Mouse (Mus musculus): ENCODE measurements at regions not wholly inside any gene's neighbourhood (a gene's known extent, or its start where the extent isn't known, plus 50 kb on each side); places are given as distances from the start of the nearest gene placed in this dataset.
A peak's percentile ranks its signal among the peaks of the same experiment; 100 is the strongest.

DNA sequence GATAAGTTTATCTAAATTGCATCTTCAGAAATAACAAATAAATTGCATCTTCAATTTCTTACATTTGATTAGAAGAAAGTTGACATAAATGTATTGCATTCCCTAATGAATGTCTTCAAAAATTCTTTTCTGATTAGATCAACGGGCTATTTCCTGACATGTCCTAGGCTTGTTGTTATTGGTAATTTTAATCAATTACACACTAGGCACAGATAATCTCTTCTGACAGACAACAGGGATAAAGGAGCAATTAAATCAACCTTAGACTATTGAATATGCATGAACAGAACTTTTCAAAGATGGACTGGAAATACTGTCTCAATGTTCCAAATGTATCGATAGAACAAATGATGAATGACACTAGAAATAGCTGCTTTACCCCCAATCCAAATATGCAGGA lies 1579.8 kb upstream of the Cdh9 start:
- no peak overlapping the region for H3K27ac ChIP-seq
- no peaks in the 10 kb centered on the region for H3K36me3 ChIP-seq (ENCODE audit: insufficient read depth, low read length)
- no peak for TF ChIP-seq CTCF (IDR thresholded peaks at IDR 0.05; ENCODE audit: low read depth)
- H3K9me3 ChIP-seq (ENCODE audit: low read length) = no peaks in the 10 kb centered on the region
- H3K27me3 ChIP-seq (ENCODE audit: insufficient read depth, low read length) = no peaks in the 10 kb centered on the region
- no peak overlapping the region for H3K4me3 ChIP-seq (ENCODE audit: low read length)
- DNase-seq (ENCODE audit: low spot score) = no peak
- ATAC-seq = no peak
- 60% methylated on average over 2 of the region's 2 CpGs for WGBS
- no peaks in the 10 kb centered on the region for H3K4me1 ChIP-seq (ENCODE audit: insufficient read depth, low read length)
- no peak overlapping the region for H3K4me2 ChIP-seq (ENCODE audit: low read depth, low read length)
- H3K9ac ChIP-seq (replicated peaks; ENCODE audit: low read length) = no peak overlapping the region

DNA sequence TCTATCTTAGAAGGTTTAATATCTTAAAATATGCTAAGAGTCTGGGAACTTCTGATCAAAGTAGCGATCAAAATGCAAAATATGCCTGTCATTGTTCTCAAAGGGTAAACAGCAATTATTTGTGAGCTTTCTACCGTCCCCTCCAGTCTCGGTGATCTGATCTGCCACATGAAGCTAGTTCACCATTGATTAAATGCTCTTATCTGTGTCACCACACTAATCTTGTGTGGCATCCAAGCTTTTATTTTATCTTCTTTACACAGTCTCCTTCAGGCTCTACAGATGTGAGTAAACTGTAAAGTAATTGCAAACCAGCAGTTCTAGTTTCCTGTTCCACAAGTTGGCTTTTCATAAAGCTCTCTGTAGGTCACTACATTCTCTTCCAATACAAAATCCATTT lies 1573.1 kb upstream of the Cdh9 start:
- no peaks in the 10 kb centered on the region for H3K4me1 ChIP-seq (ENCODE audit: insufficient read depth, low read length)
- TF ChIP-seq CTCF (IDR thresholded peaks at IDR 0.05; ENCODE audit: low read depth) = no peak
- DNase-seq (ENCODE audit: low spot score) (no peak), ATAC-seq (no peak)
- no peaks in the 10 kb centered on the region for H3K36me3 ChIP-seq (ENCODE audit: insufficient read depth, low read length)
- 72% methylated on average over 3 of the region's 3 CpGs for WGBS
- no peak overlapping the region for H3K4me2 ChIP-seq (ENCODE audit: low read depth, low read length)
- H3K9ac ChIP-seq (replicated peaks; ENCODE audit: low read length) = no peak overlapping the region
- H3K4me3 ChIP-seq (ENCODE audit: low read length) = no peak overlapping the region
- no peak overlapping the region for H3K27ac ChIP-seq
- no peaks in the 10 kb centered on the region for H3K9me3 ChIP-seq (ENCODE audit: low read length)
- H3K27me3 ChIP-seq (ENCODE audit: insufficient read depth, low read length) = no peaks in the 10 kb centered on the region

DNA sequence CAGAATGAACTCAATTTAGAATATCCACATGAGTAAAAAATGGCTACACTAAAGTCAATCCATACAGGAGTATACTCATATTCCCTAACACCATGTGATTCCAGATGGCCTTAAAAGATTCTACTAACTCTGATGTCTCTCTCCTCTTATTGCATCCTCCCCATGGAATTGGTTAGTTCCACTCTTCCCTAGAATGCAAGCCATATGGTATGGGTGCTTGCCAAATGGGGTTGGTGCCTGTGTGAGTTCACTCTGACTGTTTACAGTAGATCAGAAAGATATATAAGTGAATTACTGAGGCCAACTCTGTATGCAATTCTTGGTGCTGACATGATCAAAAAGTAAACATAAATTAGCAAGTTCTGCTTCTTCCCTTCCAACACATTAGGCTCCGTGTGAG lies 1558.2 kb upstream of the Cdh9 start:
- Histone ChIP-seq H3K4me3 (ENCODE audit: low read length) (no peak overlapping the region), H3K9me3 (ENCODE audit: low read length) (no peaks in the 10 kb centered on the region), H3K27ac (no peak overlapping the region), H3K4me2 (ENCODE audit: low read depth, low read length) (no peak overlapping the region), H3K36me3 (ENCODE audit: insufficient read depth, low read length) (no peaks in the 10 kb centered on the region), H3K4me1 (ENCODE audit: insufficient read depth, low read length) (no peaks in the 10 kb centered on the region), H3K9ac (replicated peaks; ENCODE audit: low read length) (no peak overlapping the region), H3K27me3 (ENCODE audit: insufficient read depth, low read length) (no peaks in the 10 kb centered on the region)
- DNase-seq (ENCODE audit: low spot score) (peak; percentile 28), ATAC-seq (no peak)
- 79% methylated on average over 1 of the region's 1 CpGs for WGBS
- TF ChIP-seq CTCF (IDR thresholded peaks at IDR 0.05; ENCODE audit: low read depth) = no peak

DNA sequence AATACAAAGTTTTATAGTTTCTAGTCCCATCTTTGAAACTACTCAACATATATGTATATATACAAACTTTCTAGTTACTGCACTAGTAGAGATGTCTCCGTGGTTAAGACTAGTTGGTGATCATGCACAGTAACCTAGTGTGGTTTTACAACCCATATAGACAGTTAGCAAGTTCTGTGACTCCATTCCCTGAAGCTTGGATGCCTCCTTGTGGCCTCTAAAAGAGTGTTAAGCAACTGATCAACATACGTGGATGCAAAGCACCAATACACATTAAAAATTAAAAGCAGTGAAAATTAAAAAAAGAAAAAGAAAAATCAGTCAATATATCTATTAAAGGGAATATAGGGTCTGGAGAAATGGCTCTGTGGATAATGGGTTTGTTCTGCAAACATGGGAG lies 1508.3 kb upstream of the Cdh9 start:
- no peaks in the 10 kb centered on the region for H3K27me3 ChIP-seq (ENCODE audit: insufficient read depth, low read length)
- H3K4me1 ChIP-seq (ENCODE audit: insufficient read depth, low read length) = no peaks in the 10 kb centered on the region
- no peak overlapping the region for H3K27ac ChIP-seq
- peak; percentile 63 for TF ChIP-seq CTCF (IDR thresholded peaks at IDR 0.05; ENCODE audit: low read depth)
- H3K9ac ChIP-seq (replicated peaks; ENCODE audit: low read length) = no peak overlapping the region
- no peak overlapping the region for H3K4me3 ChIP-seq (ENCODE audit: low read length)
- DNase-seq (ENCODE audit: low spot score) (peak; percentile 63), ATAC-seq (no peak)
- H3K9me3 ChIP-seq (ENCODE audit: low read length) = no peaks in the 10 kb centered on the region
- H3K4me2 ChIP-seq (ENCODE audit: low read depth, low read length) = no peak overlapping the region
- no peaks in the 10 kb centered on the region for H3K36me3 ChIP-seq (ENCODE audit: insufficient read depth, low read length)
- WGBS = 55% methylated on average over 2 of the region's 2 CpGs

DNA sequence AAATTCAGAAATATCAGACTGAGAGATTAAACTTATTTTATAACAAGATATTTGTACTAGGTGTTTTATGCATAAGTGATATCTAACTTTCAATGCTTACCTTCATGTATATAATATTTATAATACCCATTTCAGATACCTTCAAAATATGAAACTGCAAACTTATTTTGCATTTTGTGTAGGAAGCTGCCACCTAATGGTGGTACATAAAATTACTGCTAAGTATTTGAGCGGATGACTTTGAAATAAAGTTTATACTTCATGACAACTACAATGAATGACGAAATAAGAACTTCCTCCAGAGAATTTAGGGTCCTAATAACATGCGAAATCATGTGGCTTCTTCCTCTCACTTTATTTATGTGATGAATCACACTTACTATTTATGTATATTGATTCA lies 1498.6 kb upstream of the Cdh9 start:
- WGBS = 72% methylated on average over 3 of the region's 3 CpGs
- ATAC-seq (no peak), DNase-seq (ENCODE audit: low spot score) (peak; percentile 39)
- Histone ChIP-seq H3K36me3 (ENCODE audit: insufficient read depth, low read length) (no peaks in the 10 kb centered on the region), H3K4me1 (ENCODE audit: insufficient read depth, low read length) (no peaks in the 10 kb centered on the region), H3K9ac (replicated peaks; ENCODE audit: low read length) (no peak overlapping the region), H3K9me3 (ENCODE audit: low read length) (no peaks in the 10 kb centered on the region), H3K27ac (no peak overlapping the region), H3K4me2 (ENCODE audit: low read depth, low read length) (no peak overlapping the region), H3K4me3 (ENCODE audit: low read length) (no peak overlapping the region), H3K27me3 (ENCODE audit: insufficient read depth, low read length) (no peaks in the 10 kb centered on the region)
- TF ChIP-seq CTCF (IDR thresholded peaks at IDR 0.05; ENCODE audit: low read depth) = peak; percentile 58

DNA sequence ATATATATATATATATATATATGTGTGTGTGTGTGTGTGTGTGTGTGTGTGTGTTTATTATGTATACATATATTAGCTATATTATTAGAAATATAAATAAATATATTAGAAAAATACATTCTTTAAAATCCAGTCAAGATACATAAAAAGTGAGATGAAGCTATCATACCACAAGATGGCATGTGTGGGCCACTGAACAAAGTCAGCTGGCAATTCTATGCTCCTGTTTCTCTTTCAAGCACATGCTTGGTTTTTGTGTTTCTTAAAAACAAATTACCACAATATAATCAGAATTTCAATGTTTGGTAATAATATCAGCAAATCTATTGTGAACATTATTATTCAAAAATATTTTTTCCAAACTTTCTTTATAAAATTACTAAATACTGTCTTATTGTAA lies 1490.2 kb upstream of the Cdh9 start:
- Histone ChIP-seq H3K4me1 (ENCODE audit: insufficient read depth, low read length) (no peaks in the 10 kb centered on the region), H3K27ac (no peak overlapping the region), H3K9ac (replicated peaks; ENCODE audit: low read length) (no peak overlapping the region), H3K9me3 (ENCODE audit: low read length) (no peaks in the 10 kb centered on the region), H3K4me2 (ENCODE audit: low read depth, low read length) (no peak overlapping the region), H3K27me3 (ENCODE audit: insufficient read depth, low read length) (no peaks in the 10 kb centered on the region), H3K36me3 (ENCODE audit: insufficient read depth, low read length) (no peaks in the 10 kb centered on the region), H3K4me3 (ENCODE audit: low read length) (no peak overlapping the region)
- TF ChIP-seq CTCF (IDR thresholded peaks at IDR 0.05; ENCODE audit: low read depth) = peak; percentile 64
- ATAC-seq = no peak
- peak; percentile 80 for DNase-seq (ENCODE audit: low spot score)
